Mouse (Mus musculus) right cerebral cortex, postnatal 10 days (tissue): ENCODE measurements around the gene Apoa2.
A peak's percentile ranks its signal among the peaks of the same experiment; 100 is the strongest.

Experiments used
- DNase-seq, 2 experiments: peaks; one replicate each; pipeline ENCODE4 v3.0.0; 2021; ENCODE audit warnings: low spot score in 2 of 2

Apoa2 gene

DNA sequence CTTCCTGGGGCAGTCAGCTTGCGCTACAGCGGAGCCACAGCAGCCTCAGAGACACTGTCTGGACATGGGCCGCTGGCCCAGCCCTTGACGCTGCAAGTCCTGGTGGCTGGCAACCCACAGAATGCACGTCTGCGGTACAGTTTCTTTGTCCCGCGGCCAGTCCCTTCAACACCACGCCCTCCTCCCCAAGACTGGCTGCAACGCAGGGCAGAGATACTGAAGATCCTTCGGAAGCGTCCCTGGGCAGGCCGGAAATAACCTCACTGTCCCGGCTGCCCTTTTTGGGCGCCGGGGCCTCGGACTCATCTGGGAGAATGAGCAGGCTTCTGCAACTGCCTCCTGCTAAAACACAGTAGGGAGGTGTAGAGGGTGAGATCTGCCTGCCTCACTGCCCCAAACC, 34.1 kb downstream of the Apoa2 start:
- no peak for DNase-seq

DNA sequence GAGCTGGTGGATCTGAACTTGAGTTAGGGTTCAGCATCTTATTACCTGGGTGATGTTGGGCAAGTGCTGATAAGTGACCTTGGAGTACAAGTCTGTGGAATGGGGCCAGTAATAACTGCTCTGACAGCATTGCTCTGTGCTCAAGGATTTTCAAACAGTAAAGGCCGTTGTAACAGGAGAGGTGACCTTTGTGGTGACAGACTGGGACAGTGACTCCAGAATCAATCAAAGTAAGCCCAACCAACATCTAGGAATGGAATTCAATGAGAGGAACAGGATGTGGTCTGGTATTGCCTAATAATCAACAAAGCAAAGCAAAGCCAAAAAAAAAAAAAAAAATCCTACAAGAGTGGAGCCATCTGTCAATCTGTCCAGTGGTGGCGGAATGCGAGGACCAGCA, 35.5 kb downstream of the Apoa2 start:
- no peak for DNase-seq

DNA sequence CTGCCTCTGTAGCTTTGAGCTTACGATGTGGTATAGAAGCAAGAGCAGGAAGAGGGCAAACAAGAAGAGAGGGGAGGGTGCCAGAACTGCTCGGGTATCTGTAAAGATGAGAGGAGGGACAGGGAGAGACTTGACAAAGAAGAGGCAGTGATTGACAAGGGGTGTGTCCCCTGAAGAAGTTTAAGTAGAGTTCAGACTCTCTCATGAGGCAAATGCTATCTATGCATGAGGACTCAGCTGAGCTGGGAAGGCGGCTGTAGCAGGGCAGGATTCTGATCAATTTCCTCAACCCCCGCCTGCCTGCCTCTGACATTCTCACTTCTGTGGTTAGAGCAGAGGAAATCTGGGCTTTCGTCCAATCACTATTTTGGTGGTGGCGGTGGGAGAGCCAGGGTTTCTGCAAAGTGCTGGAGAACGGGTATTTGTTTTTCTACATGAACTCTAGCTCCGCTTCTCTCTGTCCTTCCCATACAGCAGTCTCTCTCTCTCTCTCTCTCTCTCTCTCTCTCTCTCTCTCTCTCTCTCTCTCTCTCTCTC, 37.8 kb downstream of the Apoa2 start:
- peak; percentile 89 to 93 for DNase-seq

DNA sequence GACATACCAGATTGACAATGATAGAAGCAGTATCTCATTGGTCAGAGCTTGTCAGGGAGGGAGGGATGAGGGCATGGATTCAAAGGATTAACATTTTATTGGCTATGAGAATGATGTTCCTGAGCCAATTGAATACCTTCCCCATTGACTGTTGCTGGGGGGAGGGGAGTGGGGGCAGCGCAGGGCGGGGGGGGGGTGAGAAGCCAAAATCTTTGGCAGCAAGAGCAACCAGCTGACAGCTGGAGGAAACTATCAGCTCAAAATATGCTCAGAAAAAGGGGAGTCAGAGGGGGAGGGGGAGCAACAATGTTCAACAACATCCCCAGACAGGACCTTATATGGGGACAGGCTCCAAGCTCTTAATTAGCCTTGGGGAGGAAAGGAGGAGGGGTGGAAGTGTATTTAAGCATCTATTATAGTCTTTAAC, 38.3 kb downstream of the Apoa2 start:
- peak; percentile 73 to 85 for DNase-seq

DNA sequence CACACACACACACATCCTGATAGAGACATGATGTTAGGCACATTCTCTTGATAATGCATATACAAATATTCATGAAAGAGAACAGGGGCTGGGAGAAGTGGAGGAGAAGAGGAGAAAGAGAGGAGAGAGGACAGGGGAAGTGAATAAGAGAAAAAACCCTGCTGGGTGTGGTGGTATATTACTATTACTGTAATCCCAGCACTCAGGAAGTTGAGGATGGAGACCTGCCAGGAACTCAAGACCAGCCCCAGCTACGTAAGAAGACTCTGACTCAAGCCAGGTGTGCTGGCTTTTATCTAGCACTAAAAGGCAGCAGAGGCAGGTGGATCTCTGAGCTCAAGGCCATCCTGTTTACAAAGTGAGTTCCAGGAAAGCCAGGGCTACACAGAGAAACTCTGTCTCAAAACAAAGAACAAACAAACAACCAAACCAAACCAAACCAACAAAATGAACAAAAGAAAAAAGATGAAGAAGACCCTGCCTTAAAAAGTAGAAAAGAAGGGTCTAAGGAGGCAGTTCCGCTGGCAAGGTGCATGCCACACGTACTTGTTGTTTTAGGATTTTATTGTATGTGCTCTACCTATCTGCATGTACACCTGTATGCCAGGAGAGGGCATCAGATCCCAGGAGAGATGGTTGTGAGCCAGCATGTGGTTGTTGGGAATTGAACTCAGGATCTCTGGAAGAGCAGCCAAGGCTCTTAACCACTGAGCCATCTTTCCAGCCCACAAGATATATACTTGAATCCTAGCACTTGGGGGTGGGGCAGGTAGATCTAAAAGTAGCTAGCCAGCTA, 39.0 kb downstream of the Apoa2 start:
- DNase-seq: no peak

DNA sequence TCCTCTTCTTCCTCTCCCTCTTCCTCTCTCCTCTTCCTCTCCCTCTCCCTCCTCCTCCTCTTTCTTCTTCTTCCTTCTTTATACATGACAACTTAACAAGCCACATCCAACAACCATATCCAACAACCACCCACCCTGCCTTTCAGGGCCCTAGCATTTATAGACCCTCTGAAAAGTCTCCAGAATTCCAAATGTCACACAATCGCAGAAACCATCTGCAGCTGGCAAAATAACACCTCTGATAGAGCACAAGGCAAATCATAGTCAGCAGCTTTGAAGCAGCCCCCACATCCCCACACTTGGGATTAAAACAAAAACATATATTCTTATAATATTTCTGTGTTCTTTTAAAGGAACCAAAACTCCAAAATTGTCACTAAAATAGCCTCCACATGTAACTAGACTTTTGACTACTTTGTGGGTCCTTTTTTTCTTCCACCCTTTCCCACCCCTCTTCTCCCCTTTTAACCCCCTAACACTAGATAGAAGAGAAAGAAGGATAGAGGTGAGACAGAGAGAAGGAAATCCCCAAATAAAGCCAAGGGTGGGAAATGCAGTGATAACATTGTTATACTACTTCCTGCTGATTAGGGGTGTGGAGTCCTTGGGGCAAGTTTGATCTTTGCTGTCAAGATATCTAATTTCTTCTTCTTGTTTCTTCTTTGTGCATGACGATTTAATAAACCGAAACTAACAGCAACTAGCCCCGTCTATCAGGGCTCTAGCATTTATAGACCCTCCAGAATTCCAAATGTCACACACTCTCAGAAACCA, 41.3 kb downstream of the Apoa2 start:
- no peak for DNase-seq

DNA sequence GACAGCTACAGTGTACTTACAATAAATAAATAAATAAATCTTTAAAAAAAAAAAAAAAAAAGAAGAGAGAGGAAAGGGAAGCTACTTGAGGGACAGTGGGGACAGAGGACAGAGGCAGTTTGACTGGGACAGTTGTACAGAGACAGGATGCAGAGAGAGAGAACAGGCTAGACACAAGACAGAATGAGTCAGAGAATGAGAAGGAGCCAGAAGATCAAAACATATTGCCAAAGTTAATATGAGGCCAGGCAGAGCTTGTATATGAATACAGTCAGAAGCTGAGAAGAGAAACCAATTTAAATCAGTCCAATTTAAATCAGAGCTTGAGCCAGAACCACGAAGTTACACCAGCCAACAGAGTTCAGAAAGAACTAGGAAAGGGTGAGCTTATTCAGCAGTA, 43.5 kb downstream of the Apoa2 start:
- no peak for DNase-seq

DNA sequence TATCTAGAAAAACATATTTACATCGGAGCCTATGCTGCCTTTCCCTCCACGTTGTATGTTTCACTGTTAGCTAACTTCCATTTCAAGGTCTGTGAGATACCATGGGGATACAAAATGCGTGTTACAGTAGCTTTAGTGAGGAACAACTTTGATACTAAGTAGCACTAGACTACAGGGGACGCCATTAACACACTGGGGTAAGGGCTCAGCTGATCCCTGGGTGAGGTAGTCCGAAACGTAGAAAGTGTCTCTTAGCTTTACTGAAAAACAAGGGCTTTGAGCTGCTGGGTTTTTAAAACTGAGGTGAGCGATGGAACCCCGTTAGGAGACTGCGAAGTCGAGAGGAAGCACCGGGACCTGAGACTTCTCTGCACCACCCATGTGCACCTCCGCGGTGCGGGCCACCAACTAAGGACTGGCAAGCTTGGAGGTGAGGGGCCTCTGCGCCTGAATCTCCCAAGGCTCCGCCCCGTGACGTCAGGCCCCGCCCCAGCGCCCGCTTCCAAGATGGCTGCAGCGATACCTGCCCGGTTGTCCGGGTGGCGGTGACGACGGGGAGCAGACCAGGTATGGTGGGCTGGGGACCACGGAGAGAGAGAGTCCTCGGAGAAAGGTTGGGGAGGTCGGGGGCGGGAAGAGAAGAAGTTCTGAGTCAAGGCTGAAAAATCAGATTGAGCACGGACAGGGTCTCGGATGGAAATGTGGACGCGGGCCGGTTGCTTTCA, 45.2 kb downstream of the Apoa2 start, which contains the start of gene B4galt3:
B4galt3 (plus strand) TSS at position 481 of the 725 bp plus-strand sequence.
- peak; percentile 96 for DNase-seq

DNA sequence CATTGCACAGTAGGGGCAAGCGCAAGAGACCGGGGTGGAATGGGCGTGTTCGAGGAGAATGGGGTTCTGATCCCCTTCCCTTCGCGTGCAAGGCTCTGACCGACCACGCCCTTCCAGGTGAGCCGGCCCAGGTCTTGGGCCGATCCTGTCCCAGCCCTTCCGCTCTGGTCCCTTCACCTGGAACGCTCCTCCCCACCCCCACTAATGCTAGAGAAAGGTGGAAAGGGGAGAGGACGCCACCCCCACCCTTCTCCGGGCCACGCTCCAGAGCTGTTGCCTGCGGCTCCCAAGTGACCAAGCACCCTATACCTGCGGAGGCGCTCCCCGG, 45.7 kb downstream of the Apoa2 start:
- DNase-seq: no peak

DNA sequence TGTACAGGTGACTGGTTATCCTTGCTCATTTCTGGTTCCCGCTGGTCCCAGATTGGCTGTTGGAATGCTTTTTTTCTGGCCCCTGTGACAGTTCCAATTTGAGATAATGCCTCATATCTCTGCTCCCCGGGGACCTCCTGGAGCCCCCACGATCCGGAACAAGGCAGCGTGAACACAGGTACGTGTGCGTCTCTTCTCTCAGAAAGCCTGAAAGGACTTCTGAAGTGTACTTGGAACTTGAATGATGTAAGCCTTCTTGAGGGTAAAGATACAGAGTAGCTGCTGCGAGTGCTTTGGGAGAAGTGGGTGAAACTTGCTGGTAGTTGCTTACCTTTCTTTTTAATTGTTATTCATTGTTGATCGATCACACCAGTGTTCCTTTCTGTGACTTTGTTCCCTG, 46.3 kb downstream of the Apoa2 start:
- no peak for DNase-seq

DNA sequence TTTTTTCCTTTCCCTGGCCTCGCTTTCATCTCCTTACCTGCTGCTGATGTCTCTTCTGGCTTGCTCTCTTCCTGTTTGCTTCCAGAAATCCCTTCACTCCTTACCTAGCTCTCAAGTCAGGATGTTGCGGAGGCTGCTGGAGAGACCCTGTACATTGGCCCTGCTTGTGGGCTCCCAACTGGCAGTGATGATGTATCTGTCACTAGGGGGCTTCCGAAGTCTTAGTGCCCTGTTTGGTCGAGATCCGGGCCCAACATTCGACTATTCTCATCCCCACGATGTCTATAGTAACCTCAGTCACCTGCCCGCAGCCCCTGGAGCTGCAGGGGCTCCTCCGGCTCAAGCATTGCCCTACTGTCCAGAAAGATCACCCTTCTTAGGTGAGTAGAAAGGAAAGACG, 46.8 kb downstream of the Apoa2 start:
- no peak for DNase-seq

DNA sequence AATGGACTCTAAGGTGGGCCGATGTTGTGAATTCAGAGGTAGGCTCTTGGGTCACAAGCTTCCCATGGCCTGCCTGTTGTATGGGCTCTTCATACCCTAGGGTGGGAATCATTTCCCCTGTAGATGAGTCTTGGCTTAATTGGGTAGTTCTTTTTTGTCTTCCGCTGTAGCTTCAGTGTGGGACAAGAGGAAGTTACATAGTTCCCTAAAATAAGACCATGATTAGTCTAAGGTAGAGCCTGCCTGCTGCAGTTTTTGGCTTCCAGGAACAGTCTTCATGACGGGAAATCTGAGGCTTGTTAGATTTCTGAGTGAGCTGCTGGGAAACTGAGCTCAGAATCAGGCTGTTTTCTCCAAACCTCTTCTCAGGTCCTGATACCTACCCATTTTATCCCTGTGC, 47.2 kb downstream of the Apoa2 start:
- no peak for DNase-seq

DNA sequence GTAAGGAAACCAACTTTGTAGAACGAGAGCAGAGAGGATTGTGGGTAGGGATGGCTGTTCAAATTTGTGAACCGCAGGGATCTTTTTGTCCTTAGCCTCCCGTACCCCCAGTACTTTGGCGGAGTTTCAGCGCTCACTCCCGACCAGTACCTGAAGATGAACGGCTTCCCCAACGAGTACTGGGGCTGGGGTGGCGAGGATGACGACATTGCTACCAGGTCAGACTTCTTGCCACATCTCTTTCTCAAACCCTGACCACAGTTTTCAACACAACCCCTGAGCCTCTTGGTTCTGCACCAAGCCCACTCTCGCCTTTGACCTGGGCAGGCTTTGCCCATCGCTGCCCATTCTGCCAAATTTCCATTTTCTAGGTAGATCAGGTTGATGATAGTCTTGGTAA, 49.3 kb downstream of the Apoa2 start:
- no peak for DNase-seq

DNA sequence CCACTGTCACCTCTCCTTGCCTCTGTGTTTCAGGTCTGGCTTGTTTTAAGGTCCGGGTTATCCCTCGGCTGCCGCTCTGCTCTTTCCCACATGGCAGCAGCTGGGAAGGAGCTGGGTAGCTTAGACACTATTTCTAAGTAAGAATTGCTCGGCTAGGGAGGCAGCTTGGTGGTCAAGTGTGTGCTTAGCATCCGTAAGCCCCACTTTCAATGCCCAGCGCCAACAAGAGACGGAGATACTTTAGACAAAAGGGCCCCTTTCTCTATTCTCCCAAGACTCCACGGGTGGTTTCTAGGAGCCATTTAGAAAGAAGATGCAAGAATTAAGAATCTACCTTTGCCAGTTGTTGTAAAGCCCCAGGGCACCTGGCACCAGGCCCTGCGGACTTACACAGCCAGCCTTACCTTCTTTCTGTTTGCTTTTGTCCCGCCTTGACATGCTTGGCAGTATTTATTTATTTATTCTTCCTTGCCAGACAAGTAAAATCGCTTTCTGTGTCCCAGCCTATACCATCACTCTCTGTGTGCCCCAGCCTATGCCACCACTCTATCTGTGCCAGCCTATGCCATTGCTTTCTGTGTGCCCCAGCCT, 50.4 kb downstream of the Apoa2 start:
- DNase-seq: no peak
